Mouse (Mus musculus) bone marrow macrophage, adult 2 months (primary cell): ENCODE measurements around the gene Phlpp2. TPM values are rescaled to one million over a fixed set of nuclear protein-coding genes. Genes with fewer than 3 reads are reported as not detected.

ENCODE experiments used
- H3K27ac ChIP-seq: 2 replicates; pipeline ENCODE4 v1.5.1; 2012; ENCODE audit warnings: low read depth, low read length; ENCODE audit not compliant: insufficient read depth
- H3K4me1 ChIP-seq: 2 replicates; pipeline ENCODE4 v1.6.1; 2012; ENCODE audit warnings: low read length; ENCODE audit not compliant: control insufficient read depth, insufficient read depth
- H3K4me3 ChIP-seq: 2 replicates; pipeline ENCODE4 v1.5.1; 2012; ENCODE audit warnings: mild to moderate bottlenecking, low read length, moderate library complexity; ENCODE audit not compliant: insufficient read depth
- CTCF ChIP-seq: IDR thresholded peaks from 2 replicates; pipeline ENCODE4 v1.5.1; 2012; ENCODE audit warnings: low read depth, mild to moderate bottlenecking, low read length, moderate library complexity
- POLR2A ChIP-seq: IDR thresholded peaks from 2 replicates; pipeline ENCODE4 v1.6.1; 2012; ENCODE audit warnings: mild to moderate bottlenecking, low read depth, low read length, borderline replicate concordance
- polyA plus RNA-seq: library from polyadenylated mRNA; stranded (reverse); fragments of >200 nt; gene quantifications from 2 replicates; pipeline ENCODE4 v1.2.4, GENCODE M21; 2012; ENCODE audit not compliant: missing spikeins, insufficient read depth, insufficient read length

Phlpp2 gene
- polyA plus RNA-seq, 1 experiment: 2.8 TPM

DNA sequence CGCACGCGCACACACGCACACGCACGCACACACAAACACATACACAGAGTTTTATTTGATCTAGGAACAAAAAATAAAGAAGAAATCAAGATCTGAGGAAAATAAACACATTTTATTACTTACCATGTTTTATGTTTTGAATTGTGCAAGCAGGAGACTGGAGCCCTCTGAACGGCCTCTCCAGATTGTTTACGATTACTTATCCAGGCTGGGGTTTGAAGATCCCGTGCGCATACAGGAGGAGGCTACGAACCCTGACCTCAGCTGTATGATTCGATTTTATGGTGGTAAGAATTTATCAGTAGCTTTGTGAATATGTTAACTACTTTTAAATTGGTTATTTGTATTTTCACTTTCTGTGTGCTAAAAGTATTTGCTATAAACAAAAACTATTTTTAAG is 27.0 kb downstream of the Phlpp2 start:
- no peak overlapping the region for H3K27ac ChIP-seq
- no peak overlapping the region for H3K4me3 ChIP-seq
- peaks cover 2% of the 10 kb centered on the region; the same call in 1 of the 2 replicates for H3K4me1 ChIP-seq
- TF ChIP-seq POLR2A: no peak
- no peak for TF ChIP-seq CTCF

DNA sequence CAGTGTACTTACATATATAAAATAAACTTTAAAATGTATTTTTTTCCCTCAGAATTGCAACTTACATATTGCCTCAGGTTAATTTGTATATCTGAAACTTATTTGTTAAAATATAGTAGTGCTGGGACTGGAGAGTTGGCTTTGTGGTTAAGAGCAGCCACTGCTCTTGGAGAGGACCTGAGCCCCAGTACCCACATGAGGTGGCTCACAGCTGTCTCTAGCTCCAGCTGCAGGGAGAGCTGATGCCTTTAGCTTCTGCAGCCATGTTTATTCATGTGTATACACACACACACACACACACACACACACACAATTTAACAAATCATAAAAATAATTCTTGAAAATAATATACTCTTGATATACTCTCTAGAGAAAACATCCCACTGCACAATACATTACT is 34.0 kb downstream of the Phlpp2 start:
- no peak overlapping the region for H3K4me3 ChIP-seq
- no peak for TF ChIP-seq POLR2A
- no peak for TF ChIP-seq CTCF
- peaks cover 42% of the 10 kb centered on the region for H3K4me1 ChIP-seq
- no peak overlapping the region for H3K27ac ChIP-seq

DNA sequence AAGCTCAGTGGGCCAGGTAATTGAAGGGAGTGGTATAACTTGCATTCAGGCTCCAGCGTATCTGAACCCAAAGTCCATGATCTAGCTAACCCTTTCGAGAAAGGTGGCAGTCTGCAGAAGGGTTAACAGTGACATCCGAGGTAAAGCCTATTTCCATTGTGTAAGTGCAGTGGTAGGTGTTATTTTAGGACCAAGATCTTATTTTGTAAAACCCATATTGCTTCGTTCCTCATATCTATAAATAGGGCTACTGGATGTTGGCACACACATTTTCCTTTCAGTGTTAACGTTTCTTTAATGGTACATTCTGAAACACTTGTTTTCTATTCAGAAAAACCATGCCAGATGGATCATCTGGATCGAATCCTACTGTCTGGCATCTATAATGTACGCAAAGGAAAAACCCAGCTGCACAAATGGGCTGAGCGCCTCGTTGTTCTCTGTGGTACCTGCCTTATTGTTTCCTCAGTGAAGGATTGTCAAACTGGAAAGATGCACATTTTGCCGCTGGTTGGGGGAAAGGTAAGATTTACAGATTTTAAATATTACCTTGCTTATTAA is 35.6 kb downstream of the Phlpp2 start:
- TF ChIP-seq POLR2A: no peak
- no peak for TF ChIP-seq CTCF
- Histone ChIP-seq H3K4me3 (peak overlapping the region; percentile 10; the same call in 1 of the 2 replicates), H3K27ac (peak overlapping the region; percentile 50), H3K4me1 (peaks cover 42% of the 10 kb centered on the region)

DNA sequence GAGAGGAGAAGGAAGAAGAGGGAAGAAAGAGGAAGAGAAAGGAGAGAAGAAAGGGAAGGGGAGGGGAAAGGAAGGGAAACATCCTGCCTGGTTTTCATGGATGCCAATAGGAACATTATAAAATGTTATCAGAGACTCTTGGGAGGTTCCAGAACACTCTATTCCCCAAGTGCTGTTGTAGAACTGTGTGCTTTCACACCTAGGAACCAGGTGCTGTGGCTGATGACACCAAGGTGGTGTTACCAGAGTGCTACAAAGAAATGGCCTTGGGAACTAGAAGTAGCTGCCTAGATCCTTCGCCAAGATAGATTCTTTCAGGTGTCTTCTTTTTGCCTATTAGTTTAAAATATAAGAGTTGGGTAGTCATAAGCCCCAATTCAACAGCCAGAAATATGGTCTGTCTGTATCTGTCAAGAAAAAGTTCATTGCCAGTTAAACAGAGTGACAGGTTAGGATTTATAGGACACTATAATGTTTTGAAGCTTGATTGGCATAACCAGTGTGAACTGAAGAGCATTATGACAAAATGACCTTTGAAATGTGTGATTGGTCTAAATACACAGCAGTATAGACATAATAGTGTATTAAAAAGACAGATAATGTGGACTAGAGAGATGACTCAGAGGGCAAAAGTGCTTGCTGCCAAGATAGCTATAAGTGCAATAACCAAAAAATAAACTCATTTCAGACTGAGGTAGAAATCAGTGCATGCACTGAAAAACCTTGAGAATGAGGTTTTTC is 36.8 kb downstream of the Phlpp2 start:
- H3K4me3 ChIP-seq: no peak overlapping the region
- peak overlapping the region; percentile 50; the same call in 1 of the 2 replicates for H3K27ac ChIP-seq
- H3K4me1 ChIP-seq: peaks cover 43% of the 10 kb centered on the region
- TF ChIP-seq CTCF: no peak

DNA sequence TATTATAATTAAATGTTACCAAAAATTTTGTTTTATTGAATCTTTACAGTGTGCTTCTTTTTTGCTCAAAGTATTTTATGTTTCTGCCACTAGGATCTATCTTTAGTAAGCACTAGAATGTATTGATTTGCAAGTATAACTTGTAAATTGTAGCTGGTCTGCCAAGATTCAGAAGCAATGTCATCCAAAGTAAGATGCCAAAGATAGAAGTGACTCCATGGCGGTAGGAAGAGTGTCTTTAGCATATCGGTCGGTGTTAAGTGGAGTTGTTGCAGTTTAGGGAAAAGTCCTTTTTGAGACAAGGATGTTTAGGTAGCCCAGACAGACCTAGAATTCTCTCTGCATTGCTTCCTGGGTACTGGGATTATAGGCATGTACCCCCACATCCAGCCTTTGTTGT is 38.6 kb downstream of the Phlpp2 start:
- H3K27ac ChIP-seq: no peak overlapping the region
- no peak overlapping the region for H3K4me3 ChIP-seq
- H3K4me1 ChIP-seq: peaks cover 31% of the 10 kb centered on the region
- TF ChIP-seq CTCF (no peak), POLR2A (no peak)

DNA sequence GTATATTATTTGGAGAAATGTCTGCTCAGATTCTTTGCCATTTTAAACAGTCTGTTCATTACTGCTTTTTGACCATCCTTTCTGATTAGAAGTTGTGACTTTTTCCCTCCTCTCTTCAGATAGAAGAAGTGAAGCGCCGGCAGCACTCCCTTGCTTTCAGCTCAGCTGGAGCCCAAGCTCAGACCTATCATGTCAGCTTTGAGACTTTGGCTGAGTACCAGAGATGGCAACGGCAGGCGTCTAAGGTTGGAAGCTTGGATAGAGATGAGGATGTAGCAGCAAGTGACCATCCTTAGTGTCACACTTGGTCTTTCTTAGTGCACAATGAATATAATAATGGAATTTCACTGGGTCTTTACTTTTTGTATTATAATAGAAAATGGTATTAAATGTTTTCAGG is 39.0 kb downstream of the Phlpp2 start:
- Histone ChIP-seq H3K27ac (no peak overlapping the region), H3K4me3 (no peak overlapping the region), H3K4me1 (peaks cover 27% of the 10 kb centered on the region)
- TF ChIP-seq POLR2A: no peak
- no peak for TF ChIP-seq CTCF

DNA sequence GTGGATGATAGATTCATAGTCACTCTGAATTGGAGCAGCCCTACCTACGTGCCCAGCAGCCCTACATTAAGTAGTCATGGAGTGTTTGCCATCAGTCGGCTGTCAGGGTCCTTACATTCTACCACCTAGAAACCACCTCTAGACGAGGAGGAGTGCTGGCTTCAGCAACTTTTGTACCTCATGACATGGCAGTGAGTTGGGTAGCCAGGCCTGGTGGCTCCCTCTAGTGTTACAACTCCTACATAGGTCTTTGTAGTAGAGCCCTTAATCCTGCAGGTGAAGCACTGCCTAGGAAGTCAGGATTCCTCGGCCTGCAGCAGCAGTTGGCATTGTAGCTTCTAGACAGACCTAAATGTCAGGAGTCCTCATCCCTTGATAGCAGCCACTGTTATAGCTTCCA is 48.9 kb downstream of the Phlpp2 start:
- no peaks in the 10 kb centered on the region for H3K4me1 ChIP-seq
- H3K27ac ChIP-seq: no peak overlapping the region

DNA sequence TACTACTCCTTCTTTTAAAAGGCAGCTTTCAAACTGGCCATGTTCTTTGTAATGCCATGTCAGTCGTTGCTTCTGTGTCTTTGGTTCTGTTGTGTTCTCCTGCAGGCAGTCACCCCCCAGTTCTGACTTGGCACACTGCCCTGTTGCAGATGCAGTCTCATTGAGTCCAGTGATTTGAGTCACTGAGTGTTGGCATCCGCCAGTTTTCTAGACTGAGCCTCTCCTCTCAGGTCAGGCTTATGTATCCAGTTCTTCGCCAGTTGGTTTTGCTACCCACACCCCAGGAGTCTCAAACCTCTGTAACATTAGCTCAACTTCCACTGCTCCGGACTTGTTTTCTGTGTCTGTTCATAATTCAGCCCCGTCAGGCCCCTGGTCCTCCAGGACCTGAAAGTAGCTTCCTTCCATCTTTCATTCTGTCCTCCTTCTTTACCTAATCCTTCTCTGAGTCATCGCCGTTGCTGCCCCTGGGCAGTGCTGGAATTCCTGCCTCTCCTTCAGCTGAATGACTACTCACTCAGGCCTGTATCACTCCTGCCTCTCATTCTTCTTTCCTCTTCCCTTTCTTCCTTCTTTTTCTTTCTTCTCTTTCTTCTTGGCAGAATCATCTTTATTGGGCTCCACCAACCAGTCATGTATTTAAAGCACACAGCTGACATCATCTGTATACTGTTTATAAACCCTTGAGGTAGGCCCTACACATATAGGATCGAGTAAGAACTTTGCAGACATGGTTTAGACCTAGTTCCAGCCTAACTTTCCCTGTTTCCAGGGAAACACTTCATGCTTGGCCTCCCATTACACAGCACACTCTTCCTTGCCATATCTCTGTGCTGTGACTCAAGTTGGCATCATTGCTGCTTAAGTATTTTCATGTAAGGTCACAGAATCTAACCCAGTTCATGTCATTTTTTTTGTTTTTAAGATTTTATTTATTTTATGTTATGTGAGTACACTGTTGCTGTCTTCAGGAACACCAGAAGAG is 52.4 kb downstream of the Phlpp2 start:
- H3K4me1 ChIP-seq: no peaks in the 10 kb centered on the region
- TF ChIP-seq POLR2A: no peak
- TF ChIP-seq CTCF: no peak
- H3K27ac ChIP-seq: no peak overlapping the region
- H3K4me3 ChIP-seq: no peak overlapping the region

More for the DNA sequence above, 48.9 kb downstream of the Phlpp2 start:
- no peak overlapping the region for H3K4me3 ChIP-seq
- TF ChIP-seq CTCF (peak; percentile 80), POLR2A (no peak)

DNA sequence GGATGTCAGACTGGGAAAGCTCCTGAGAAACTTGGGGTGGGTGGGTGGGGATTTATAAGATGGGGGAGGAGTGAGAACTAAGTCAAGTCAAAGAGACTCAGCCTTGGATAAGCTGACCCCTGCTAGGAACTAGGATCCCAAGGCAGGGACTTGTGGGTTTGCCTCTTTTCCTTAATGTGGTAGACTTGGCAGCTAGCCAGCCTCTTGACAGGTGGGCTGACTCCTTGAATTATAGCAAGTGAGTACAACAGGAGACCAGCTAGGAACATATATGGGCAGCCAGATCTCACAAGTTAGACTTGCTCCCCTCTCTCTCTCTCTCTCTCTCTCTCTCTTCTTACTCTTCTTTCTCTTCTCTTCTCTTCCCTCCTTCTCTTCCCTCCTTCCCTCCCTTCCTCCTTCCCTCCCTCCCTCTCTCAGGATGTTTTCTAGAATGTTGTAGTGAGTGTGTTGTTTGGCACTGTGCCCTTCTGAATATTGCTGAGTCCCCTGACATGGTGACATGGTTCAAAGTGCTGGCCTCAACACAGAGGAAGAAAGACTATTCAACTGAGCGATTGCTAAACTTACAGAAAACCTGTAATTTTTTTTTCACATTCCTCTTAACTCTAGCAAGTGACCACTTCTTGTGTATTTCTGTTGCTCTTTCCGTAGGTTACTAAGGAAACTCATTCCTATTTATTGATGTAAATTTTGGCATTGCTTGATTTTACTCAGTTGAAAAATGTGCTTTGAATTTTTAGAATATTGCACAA is 73.4 kb downstream of the Phlpp2 start:
- H3K4me1 ChIP-seq: no peaks in the 10 kb centered on the region
- no peak overlapping the region for H3K4me3 ChIP-seq
- TF ChIP-seq POLR2A: no peak
- no peak overlapping the region for H3K27ac ChIP-seq
